Mouse (Mus musculus) cerebral cortex, adult 2 months (tissue): ENCODE data around the gene Cfi.

Experiments used
- WGBS: fragments of 180-500 bp; shearing (Covaris S2); methylation state at CpG from one replicate; pipeline ENCODE4 v1.1.7; 2018; 5-methylcytosine and 5-hydroxymethylcytosine counted together

The Cfi gene

GRCm38 (mm10) chr3:129877327-129877726 is 41.6 kb downstream of the Cfi start:
- WGBS, result 61% methylated on average over 10 of the region's 10 CpGs

DNA sequence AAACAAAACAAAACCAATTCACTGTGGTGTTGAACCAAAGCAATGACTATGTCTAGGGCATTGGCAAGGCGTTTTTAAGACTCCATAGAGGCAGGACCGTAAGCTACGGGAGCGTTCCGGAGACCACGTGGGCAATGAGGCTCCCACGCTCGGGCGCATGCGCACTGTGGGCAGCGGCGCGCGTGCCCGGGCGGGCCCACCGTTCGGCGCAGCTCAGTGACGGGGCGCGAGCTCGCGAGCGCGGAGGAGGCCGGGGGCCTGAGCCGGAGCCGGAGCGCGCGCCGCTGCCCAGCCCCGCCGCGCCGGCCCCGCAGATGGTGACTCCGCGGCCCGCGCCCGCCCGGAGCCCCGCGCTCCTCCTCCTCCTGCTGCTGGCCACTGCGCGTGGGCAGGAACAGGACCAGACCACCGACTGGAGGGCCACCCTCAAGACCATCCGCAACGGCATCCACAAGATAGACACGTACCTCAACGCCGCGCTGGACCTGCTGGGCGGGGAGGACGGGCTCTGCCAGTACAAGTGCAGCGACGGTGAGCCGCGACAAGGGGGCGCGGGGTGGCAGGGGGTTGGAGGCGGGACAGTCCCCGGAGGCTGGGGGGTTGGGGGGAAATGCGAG is 42.8 kb downstream of the Cfi start, which contains the start of gene Pla2g12a:
Pla2g12a (plus strand) TSS at position 202 of the 617 bp plus-strand sequence.
- under 1% methylated on average over 51 of the region's 66 CpGs for WGBS

DNA sequence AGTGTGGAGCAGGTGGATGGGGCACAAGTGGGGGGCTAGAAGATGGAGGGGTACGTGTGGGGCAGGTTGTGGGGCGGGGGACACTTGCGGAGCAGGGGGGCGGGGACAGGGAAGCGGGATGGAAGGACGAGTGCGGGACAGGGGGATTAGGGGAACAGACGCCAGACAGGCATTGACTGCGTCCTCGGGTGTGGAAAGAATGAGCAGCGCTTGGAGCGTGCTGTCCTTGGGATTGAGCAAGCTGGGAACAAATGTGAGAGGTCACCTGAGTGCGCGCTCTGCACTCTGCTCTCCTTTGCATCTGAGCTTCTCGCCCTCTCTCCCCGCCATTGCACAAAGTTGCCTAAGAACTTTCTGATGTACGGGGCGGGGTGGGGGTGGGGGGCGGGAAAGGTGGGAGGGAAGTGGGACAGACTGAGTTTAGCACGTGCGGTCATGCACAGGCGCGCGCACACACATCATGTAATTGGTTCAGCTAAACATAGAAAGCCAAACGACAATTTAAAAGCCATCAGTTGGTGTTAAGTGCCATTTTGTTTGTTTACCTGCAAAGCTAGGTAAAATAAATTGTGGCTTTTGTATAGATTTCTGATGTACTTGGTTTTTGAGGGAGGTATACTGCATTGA is 43.6 kb downstream of the Cfi start:
- WGBS, result 3% methylated on average over 24 of the region's 25 CpGs

DNA sequence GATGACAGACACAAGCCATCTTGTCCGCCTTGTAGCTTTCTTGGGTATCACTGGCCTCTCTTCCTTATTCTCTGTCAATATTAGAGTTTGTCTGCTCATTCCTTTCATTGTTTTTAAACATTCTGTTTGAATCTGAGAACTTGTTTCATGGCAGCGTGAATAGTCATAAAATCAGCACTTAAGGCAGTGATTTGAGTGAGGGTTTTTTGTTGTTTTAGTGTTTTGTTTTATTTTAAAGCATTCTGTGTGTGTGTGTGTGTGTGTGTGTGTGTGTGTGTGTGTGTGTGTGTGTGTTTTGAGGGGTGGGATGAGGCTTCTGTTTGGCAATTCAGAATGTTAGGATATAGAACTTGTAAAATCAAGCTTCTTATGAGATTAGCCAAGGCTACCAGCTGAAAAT is 44.2 kb downstream of the Cfi start:
- 84% methylated on average over 2 of the region's 2 CpGs for WGBS

DNA sequence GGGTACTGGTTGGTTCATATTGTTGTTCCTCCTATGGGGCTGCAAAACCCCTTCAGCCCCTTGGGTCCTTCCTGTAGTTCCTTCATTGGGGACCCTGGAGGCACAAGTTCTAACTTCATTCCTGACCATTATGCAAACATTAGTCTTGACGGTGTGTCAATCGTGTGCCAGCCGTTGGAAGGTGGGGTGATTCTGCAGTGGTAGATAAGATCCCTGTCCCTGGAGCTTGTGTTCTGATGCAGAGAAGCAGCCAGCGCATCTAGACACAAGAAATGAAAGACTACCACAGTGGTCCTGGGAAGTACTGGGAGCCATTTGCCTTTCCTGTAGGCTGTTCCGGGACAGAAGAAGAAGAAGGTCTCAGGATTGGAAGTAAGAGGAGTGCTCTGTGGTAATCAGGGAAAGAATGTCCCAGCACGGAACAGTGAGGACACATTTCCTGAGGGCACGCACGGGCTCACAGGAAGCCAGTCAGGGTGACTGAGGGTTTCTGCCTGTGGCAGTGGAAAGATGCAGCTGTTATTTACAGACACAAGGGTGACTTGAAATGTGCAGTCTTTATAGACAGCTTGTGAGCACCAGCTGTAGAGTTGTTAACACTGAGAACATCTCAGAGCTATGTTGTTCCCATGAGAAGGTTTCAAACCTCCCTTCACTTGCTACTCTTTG is 45.4 kb downstream of the Cfi start:
- 76% methylated on average over 8 of the region's 8 CpGs for WGBS

DNA sequence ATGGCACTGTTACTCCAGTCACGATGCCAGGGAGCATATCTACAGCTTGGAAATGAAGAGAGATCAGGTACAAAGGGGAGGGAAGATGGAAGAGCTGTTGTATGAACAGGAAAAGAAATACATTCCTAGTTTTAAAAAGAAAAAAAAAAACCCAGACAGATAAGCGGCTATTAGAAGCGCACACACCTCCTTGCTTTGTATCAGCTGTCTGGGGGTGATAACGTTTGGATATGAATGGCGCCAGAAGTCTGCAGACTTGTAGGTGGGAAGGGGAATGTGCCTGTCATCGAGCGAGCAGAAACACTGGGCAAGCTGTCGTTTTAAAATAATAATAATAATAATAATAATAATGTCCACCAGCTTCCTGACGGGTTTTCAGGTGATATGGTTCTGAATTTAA is 49.9 kb downstream of the Cfi start:
- 88% methylated on average over 9 of the region's 9 CpGs for WGBS

DNA sequence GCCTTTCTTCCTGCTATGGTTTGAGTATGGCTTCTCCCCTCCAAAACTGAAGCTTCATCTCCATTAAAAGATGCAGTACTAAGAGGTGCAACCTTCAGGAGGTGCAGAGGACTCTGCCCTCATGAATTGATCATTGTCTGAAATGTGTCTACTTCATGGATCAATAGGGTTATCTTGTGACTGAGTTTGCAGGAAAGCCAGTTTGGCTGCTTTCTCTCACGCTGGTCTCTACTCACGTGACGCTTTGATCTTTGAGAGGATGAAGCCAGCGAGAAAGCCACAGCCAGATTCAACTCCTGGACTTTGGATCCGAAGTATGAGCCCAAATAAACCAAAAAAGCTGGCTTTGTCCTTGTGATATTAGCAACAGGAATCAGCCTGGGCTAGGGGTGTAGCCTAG is 50.7 kb downstream of the Cfi start:
- 87% methylated on average over 5 of the region's 5 CpGs for WGBS

DNA sequence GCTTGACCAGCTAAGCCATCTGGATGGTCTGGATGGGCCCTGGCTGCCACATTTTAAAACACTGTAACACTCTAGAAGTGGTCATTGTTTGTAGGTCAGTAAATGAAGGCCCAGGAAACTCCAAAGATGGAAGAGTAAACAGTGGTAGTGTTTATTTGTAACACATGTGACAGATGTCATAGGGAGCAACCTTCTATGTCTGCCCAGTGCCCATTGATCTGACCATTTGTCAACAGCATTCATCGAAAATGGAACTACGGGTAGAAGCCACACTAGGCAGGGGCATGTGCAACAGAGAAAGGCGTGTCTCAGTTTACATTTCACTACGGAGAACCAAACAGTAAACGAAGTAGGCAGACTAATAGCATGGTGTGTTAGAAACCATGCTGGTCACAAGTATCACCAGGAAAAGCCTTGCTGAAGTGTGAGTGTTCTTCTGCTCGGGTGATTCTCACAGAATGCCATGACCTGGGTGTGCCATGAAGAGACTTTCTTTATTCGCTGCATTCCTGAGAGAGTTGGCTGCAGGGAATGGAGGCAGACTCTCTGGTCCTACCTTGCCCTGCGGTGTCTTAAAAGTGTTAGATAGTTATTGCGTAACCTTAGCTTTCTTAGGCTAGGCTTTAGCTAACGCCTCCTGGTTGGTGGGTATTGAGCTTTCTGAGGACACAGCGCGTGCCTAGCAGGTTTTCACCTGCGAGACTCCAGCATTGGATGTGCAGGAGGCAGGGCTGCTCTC is 52.3 kb downstream of the Cfi start:
- 91% methylated on average over 13 of the region's 13 CpGs for WGBS

GRCm38 (mm10) chr3:129892003-129892402 is 56.3 kb downstream of the Cfi start:
- 92% methylated on average over 5 of the region's 5 CpGs for WGBS

GRCm38 (mm10) chr3:129893143-129893542 is 57.5 kb downstream of the Cfi start:
- WGBS, result 96% methylated on average over 3 of the region's 3 CpGs

DNA sequence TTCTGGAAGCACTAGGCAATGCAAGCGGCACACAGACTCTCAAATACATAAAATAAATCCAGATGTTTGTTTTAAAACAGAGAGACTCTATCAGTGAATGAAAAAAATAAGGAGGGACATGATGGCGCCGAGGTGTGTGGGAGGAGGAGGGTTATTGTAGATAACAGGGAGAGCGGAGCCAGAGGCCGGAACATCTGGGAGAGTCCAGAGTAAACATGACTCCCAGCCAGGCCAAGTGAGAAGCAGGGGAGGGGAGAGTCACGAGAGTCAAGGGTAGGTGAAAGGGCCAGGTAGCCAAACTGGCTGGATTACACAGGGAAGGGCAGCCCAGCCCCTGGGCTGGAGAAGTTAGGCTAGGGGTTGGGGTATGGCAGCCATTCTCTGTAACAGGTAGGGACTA is 60.9 kb downstream of the Cfi start:
- 91% methylated on average over 6 of the region's 6 CpGs for WGBS

GRCm38 (mm10) chr3:129898886-129899285 is 63.2 kb downstream of the Cfi start:
- 74% methylated on average over 4 of the region's 4 CpGs for WGBS

DNA sequence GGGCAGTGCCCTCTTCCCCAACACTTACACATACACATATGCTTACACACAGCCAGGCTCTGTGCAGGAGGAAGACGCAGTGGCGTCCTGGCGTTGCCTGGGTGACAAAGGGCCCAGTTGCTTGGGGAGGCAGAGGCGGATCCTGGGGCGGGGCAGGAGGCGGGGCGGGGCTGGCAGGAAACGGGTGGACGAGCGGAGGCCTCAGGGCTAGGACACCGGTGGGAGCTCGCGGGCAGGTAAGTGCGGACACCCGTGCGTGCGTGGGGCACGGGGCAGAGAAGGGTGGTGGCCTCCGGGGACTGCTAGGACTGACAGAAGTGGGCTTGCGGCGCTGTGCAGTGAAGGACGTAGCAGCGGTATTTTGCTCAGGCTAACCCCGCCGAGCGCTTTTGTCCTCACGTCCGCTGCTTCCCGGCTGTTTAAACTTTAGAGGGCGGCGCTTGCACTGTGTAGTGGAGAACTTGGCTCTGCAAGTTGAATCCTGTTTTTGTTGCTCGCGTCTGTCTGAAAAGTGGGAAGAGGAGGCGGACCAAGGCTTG is 65.7 kb downstream of the Cfi start, which contains the start of gene Casp6:
Casp6 (plus strand) TSS at position 155 of the 539 bp plus-strand sequence.
- WGBS, result under 1% methylated on average over 34 of the region's 34 CpGs

- WGBS, result 70% methylated on average over 3 of the region's 3 CpGs
Measured at GRCm38 (mm10) chr3:129903369-129903768, 67.7 kb downstream of the Cfi start.

- 88% methylated on average over 8 of the region's 8 CpGs for WGBS
Measured at GRCm38 (mm10) chr3:129903866-129904265, 68.2 kb downstream of the Cfi start.

- 90% methylated on average over 7 of the region's 7 CpGs for WGBS
Measured at GRCm38 (mm10) chr3:129904381-129905132, 68.9 kb downstream of the Cfi start.

DNA sequence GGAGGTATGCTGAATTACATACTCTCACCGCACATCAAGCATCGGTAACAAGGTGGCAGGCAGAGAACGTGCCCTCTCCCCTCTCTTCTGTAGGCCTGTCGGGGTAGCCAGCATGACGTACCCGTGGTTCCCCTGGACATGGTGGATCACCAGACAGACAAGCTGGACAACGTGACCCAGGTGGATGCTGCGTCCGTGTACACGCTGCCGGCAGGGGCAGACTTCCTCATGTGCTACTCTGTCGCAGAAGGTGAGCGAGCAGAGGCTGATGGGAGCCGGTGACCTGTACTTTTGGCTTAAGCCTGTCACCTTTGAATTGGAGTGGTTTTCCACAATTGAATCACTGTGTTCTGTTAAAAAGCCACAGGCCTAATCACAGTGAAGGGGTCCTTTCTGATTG is 76.3 kb downstream of the Cfi start:
- WGBS, result 94% methylated on average over 14 of the region's 14 CpGs

DNA sequence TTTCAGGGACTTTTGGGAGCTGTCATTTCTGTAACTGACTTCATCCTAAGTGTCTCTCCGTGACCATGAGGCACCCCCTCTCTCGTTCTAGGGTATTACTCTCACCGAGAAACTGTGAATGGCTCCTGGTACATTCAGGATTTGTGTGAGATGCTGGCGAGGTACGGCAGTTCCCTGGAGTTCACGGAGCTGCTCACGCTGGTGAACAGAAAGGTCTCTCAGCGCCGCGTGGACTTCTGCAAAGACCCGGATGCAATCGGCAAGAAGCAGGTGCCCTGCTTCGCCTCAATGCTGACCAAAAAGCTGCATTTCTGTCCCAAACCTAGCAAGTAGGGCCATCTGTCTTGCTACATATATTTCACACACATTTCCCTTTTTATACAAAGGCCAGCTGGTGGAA is 77.6 kb downstream of the Cfi start:
- WGBS, result 86% methylated on average over 13 of the region's 13 CpGs

DNA sequence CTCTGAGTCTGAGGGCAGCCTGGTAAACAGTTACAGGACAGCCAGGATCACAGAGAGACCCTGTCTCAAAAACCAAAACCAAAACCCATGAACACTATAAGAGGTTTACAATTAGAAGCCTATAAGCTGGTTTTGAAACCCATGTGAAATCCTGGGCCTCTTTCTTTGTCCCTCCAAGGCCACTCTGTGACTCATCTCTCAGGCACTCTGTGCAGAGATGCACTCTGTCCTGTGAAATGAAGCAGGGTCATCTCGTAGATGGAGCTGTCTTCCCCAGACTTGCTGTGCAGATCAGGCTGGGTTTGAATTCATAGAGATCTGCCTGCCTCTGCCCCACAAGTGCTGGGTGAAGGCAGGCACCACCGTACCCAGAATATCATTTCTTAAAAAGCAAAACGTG is 81.7 kb downstream of the Cfi start:
- WGBS, result 86% methylated on average over 3 of the region's 3 CpGs

DNA sequence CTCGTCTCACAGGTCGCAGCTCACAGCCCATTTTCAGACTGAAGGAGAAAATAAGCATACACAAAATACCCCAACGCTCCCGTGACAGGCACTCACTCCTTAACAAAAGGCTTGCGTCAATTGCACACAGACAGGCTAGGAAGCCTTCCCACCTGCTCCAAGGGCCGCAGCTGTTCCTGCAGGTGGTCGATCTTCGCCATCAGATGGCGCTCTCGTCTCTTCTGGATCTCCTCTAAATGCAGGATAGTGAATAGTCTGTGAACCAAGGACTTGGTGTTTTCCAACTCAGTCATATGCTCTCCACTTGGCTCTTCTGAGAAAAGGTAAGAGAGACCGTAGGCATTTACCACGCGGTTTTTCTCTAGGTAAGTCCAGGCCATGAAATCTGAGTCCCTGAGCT is 82.8 kb downstream of the Cfi start:
- WGBS, result 11% methylated on average over 13 of the region's 13 CpGs

DNA sequence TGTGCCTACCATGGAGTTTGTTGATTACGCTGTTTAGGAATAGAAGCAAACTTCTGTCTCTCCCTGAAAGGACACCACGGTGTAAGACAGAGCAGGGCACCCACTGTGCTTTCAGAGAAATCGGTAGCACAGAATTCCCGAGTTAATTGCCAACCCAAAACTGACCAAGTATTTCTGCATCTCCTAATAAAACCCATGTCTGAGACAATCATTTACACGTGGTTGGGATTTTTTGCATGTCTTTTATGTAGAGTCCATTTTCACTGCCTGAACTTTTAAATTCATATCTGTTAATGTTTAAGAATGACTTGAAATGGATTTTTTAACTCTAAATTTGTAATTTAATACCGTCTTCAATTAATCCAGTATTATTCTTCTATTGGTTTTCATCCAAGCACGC is 87.9 kb downstream of the Cfi start:
- 93% methylated on average over 7 of the region's 7 CpGs for WGBS
